Mouse (Mus musculus) spleen, adult 2 months (tissue): Measurements from ENCODE around the gene Zfp790. TPM values are rescaled to one million over a fixed set of nuclear protein-coding genes. Genes with fewer than 3 reads are reported as not detected.

Source experiments
- DNase-seq, 2 experiments: peaks; one replicate each; pipeline versions ENCODE4 v3.0.0 to v3.0.0-alpha.2; 2012 to 2021; ENCODE audit warnings: low spot score in 2 of 2, low read depth in 1 of 2
- H3K27ac ChIP-seq: fragments of 200-500 bp; 2 replicates; pipeline ENCODE4 v1.5.1; 2012; ENCODE audit warnings: low read length, inconsistent platforms; ENCODE audit not compliant: insufficient read depth
- H3K27me3 ChIP-seq: fragments of 200-500 bp; 2 replicates; pipeline ENCODE4 v1.6.1; 2012; ENCODE audit warnings: mild to moderate bottlenecking, moderate library complexity, low read length, inconsistent platforms; ENCODE audit not compliant: control insufficient read depth, insufficient read depth
- H3K36me3 ChIP-seq: fragments of 200-500 bp; 2 replicates; pipeline ENCODE4 v1.6.1; 2012; ENCODE audit warnings: mild to moderate bottlenecking, low read length, inconsistent platforms; ENCODE audit not compliant: control insufficient read depth, insufficient read depth
- H3K4me1 ChIP-seq: fragments of 200-500 bp; 2 replicates; pipeline ENCODE4 v1.6.1; 2011; ENCODE audit warnings: inconsistent platforms; ENCODE audit not compliant: control insufficient read depth, insufficient read depth, insufficient read length
- H3K4me3 ChIP-seq: fragments of 200-500 bp; 2 replicates; pipeline ENCODE4 v1.5.1; 2011; ENCODE audit warnings: mild to moderate bottlenecking, inconsistent platforms; ENCODE audit not compliant: insufficient read depth, insufficient read length; ENCODE audit errors: extremely low read depth
- CTCF ChIP-seq: fragments of 200-500 bp; IDR thresholded peaks from 2 replicates; pipeline ENCODE4 v1.5.1; 2011; ENCODE audit warnings: mild to moderate bottlenecking, inconsistent platforms; ENCODE audit not compliant: insufficient read depth, insufficient read length, insufficient replicate concordance; ENCODE audit errors: extremely low read depth
- POLR2A ChIP-seq: fragments of 200-500 bp; IDR thresholded peaks from 2 replicates; pipeline ENCODE4 v1.6.1; 2011; ENCODE audit warnings: low read depth, low read length, inconsistent platforms
- WGBS: fragments of 180-500 bp; shearing (Covaris S2); methylation state at CpG from one replicate; pipeline ENCODE4 v1.1.7; 2018; 5-methylcytosine and 5-hydroxymethylcytosine counted together
- polyA plus RNA-seq: library from polyadenylated mRNA; depleted of rRNA; stranded (reverse); fragments of >200 nt; gene quantifications from 2 replicates; pipeline ENCODE4 v1.2.3, GENCODE M21; 2012; rRNA removed

Zfp790 gene
- polyA plus RNA-seq = 1.2 and 1.5 TPM in 2 replicates

- H3K4me3 ChIP-seq = peak within 1 kb of the TSS; percentile 77
- under 1% methylated on average over 26 of the region's 26 CpGs for WGBS
- DNase-seq = peak; percentile 73 to 77
- peak; percentile 56 for TF ChIP-seq POLR2A
- TF ChIP-seq CTCF = no peak
- peaks cover 6% of the 10 kb centered on the region; the same call in 1 of the 2 replicates for H3K4me1 ChIP-seq
- H3K27me3 ChIP-seq = no peaks in the 10 kb centered on the region
- H3K36me3 ChIP-seq = no peaks in the 10 kb centered on the region
- peak within 1 kb of the TSS; percentile 41 for H3K27ac ChIP-seq
Observed at GRCm38 (mm10) chr7:29815910-29816429, at the start of gene Zfp790. Gene Zfp790, plus strand, starts transcription at chr7:29816114.

DNA sequence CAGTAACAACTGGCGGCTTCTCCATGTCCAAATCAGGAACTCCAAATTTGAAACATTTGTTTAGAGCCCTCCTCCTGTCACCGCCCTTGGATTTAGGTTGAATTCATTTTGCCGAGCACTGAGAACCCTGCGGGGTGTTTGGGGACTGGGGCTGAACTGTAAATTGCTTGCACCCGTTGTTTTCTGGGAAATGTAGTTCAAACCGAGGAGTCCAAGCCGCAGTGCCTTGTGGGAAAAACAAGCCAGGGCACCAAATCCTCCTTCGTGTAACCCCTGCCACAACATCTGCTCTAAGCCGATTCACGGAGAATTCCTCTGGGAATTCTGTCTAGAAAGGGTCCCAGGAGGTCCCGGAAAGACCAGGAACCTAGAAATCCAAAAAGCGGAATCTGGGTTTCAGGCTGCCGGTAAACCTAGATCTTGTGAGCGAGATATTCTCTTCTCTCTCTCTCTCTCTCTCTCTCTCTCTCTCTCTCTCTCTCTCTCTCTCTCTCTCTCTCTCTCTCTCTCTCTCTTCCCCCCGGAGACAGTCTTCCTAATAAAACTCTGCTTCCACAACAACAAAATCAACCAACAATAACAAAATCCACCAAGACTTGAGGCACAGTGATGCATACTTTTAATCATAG, 48.7 kb upstream of the Zfp790 start:
- H3K27ac ChIP-seq = peak overlapping the region; percentile 55

DNA sequence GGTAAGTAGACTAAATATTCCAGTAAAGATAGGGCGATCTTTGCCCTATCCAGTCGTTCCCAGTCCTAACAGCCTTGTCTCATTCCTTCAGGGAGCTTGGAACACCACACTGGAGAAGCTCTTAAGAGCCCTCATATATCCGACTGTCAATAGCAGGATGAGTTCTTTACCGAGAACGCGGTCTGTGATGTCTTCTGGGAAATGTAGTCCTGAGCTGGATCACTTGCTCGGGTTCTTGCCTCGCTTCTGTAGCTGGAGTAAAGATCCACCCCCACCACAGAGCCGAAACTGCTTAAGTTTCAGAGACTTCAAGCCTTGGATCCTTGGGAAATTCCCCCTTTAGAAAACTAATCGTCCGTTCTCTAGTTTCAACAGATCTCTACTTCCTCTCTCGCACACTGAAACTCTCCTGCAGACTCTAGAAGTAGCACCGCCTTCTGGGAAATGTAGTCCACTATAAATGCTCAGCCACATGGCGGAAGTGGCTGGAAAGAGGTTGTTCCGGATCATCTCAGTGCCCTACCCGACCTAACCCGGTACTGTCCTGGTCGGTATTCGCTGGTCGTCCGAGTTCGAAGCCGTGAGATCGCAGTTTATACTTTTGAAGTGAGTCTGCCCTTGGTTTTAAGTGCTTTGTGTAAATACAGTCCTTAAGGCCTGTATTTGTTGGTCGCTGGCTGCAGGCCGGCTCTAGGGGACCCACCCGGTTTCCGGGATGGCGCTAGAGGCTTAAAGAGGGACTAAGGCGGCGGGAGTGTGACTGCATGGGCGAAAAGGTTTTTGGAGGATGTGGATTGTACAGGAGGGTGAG, 47.6 kb upstream of the Zfp790 start, which contains the start of gene Zfp84:
TSS of gene Zfp84 (plus strand) at position 463 of the 811 bp plus-strand sequence.
- Histone ChIP-seq H3K27ac (peak within 1 kb of the TSS; percentile 87), H3K4me3 (peak within 1 kb of the TSS; percentile 64), H3K27me3 (no peaks in the 10 kb centered on the region), H3K36me3 (peaks cover 8% of the 10 kb centered on the region), H3K4me1 (peaks cover 6% of the 10 kb centered on the region; the same call in 1 of the 2 replicates)
- peak; percentile 84 to 87 for DNase-seq
- 1% methylated on average over 32 of the region's 32 CpGs for WGBS
- TF ChIP-seq POLR2A (peak; percentile 80; the same call in 1 of the 2 replicates), CTCF (no peak)

More for the DNA sequence above, 48.7 kb upstream of the Zfp790 start:
- Histone ChIP-seq H3K27me3 (no peaks in the 10 kb centered on the region), H3K4me3 (peak overlapping the region; percentile 58), H3K36me3 (0 out of 2 replicates have a peak, but pooled peaks cover 4% of the 10 kb centered on the region), H3K4me1 (peaks cover 6% of the 10 kb centered on the region; the same call in 1 of the 2 replicates)
- TF ChIP-seq POLR2A (no peak), CTCF (no peak)
- under 1% methylated on average over 15 of the region's 15 CpGs for WGBS
- DNase-seq = peak; percentile 57 to 80

DNA sequence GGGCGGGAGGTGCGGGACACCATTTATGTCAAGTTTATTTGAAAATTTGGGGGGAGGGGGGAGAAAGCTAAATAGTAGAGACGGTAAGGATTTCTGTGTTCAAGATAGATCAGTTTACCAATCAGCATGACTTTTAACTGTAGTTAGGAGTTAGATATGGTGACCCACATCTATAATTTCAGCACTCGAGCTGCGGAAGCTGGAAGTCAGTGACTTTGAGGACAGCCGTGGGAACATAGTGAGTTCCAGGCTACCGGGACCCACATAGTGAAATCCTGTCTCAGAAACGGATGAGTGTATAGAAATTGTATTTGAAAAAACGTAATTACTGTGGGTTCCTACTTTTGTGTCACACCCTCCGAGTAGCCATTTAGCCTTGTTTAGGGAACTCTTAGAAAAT, 46.9 kb upstream of the Zfp790 start:
- H3K4me3 ChIP-seq = peak overlapping the region; percentile 64
- WGBS = 2% methylated on average over 10 of the region's 10 CpGs
- peaks cover 6% of the 10 kb centered on the region; the same call in 1 of the 2 replicates for H3K4me1 ChIP-seq
- H3K27me3 ChIP-seq = no peaks in the 10 kb centered on the region
- DNase-seq = no peak
- H3K27ac ChIP-seq = peak overlapping the region; percentile 87
- TF ChIP-seq POLR2A = no peak
- no peak for TF ChIP-seq CTCF
- peaks cover 14% of the 10 kb centered on the region for H3K36me3 ChIP-seq

- no peak for TF ChIP-seq CTCF
- no peak for TF ChIP-seq POLR2A
- no peak overlapping the region for H3K27ac ChIP-seq
- no peaks in the 10 kb centered on the region for H3K27me3 ChIP-seq
- no peak for DNase-seq
- no peaks in the 10 kb centered on the region; the same call in 1 of the 2 replicates for H3K4me1 ChIP-seq
- no peak overlapping the region for H3K4me3 ChIP-seq
- peaks cover 52% of the 10 kb centered on the region for H3K36me3 ChIP-seq
- WGBS = 88% methylated on average over 7 of the region's 7 CpGs
Observed at GRCm38 (mm10) chr7:29773503-29773902, 42.4 kb upstream of the Zfp790 start.

DNA sequence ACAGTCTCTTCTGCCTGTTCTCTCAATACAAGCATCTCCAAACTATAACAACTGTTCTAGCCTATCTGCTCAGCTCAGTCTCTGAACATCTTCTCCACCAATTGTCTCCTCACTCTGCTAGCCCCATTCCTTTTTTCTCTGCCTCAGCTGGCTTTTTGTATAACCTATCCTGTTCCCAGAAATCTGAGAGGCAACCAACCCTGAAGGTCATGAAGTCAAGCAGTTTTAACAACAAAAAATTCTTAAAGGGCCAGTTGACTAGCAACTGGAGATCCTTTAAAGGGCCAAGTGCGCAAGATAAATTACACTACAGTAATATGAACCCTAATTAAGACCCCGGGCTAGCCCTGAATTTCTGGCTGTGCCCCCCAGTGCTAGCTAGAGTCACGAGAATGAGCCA, 41.5 kb upstream of the Zfp790 start:
- no peaks in the 10 kb centered on the region; the same call in 1 of the 2 replicates for H3K4me1 ChIP-seq
- H3K27ac ChIP-seq = no peak overlapping the region
- WGBS = 94% methylated on average over 3 of the region's 3 CpGs
- H3K36me3 ChIP-seq = peaks cover 52% of the 10 kb centered on the region
- TF ChIP-seq POLR2A = no peak
- TF ChIP-seq CTCF = no peak
- H3K4me3 ChIP-seq = no peak overlapping the region
- no peaks in the 10 kb centered on the region for H3K27me3 ChIP-seq
- no peak for DNase-seq
